Comparison of ENCODE assay signal across 16 mouse cellular contexts in the genomic region with DNA sequence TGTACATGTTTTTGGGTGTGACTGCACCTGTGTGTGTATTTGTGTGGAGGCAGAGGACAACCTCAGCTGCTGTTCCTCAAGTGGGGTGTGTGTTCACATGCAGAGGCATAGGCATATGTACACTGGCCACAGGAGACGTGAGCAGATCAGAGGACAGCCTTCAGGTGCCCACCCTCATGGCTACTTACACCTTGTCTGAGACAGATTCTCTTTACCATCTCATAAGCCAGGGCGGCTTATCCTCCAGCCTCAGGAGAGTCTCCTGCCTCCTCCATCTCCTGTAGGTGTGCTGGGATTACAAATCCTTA. TPM values are rescaled to one million over a fixed set of nuclear protein-coding genes. Genes with fewer than 3 reads are reported as not detected.
A peak's percentile ranks its signal among the peaks of the same experiment; 100 is the strongest.
DNase-seq lines count a peak whose midpoint lies in the region; ATAC-seq and TF ChIP-seq lines count a peak whose summit lies in the region.
"Had no signal": no experiment of that assay in that cellular context is flagged by ENCODE, and none has a peak within 500 bp of the region (broad histone marks: within the 10 kb centered on the region; RNA-seq: fewer than 3 reads in every experiment).

No protein-coding gene starts in this region.

- H3K27me3 ChIP-seq in kidney, embryonic 15.5 days, result no peaks in the 10 kb centered on the region
- H3K27me3 ChIP-seq in lung, embryonic 16.5 days (ENCODE audit: control insufficient read depth, insufficient read depth, low read depth, low read length), result no peaks in the 10 kb centered on the region
- no peaks in the 10 kb centered on the region for H3K27me3 ChIP-seq in stomach, embryonic 16.5 days (ENCODE audit: control insufficient read depth, insufficient read depth, low read length)
- H3K27me3 ChIP-seq: embryonic facial prominence, embryonic 15.5 days; heart, embryonic 12.5 days had no signal

- H3K9me3 ChIP-seq in kidney, embryonic 15.5 days (replicated peaks), result no peaks in the 10 kb centered on the region
- H3K9me3 ChIP-seq in lung, embryonic 16.5 days (ENCODE audit: control insufficient read depth, low read length), result no peaks in the 10 kb centered on the region
- no peaks in the 10 kb centered on the region for H3K9me3 ChIP-seq in stomach, embryonic 16.5 days (replicated peaks; ENCODE audit: control insufficient read depth, low read length)
- H3K9me3 ChIP-seq: embryonic facial prominence, embryonic 15.5 days; heart, embryonic 12.5 days had no signal

- 89% methylated on average over 2 of the region's 2 CpGs for WGBS in kidney, embryonic 15.5 days
- 98% methylated on average over 2 of the region's 2 CpGs for WGBS in lung, embryonic 16.5 days
- WGBS in stomach, embryonic 16.5 days, result 93% methylated on average over 2 of the region's 2 CpGs

- no peak for TF ChIP-seq CTCF in gastrocnemius, adult 2 months (IDR thresholded peaks at IDR 0.05)

- no peak overlapping the region for H3K4me2 ChIP-seq in kidney, embryonic 15.5 days
- H3K4me2 ChIP-seq in lung, embryonic 16.5 days (ENCODE audit: low read depth, low read length), result no peak overlapping the region
- H3K4me2 ChIP-seq in stomach, embryonic 16.5 days (ENCODE audit: low read depth, low read length), result no peak overlapping the region

- H3K4me3 ChIP-seq in gastrocnemius, adult 2 months, result no peak overlapping the region
- H3K4me3 ChIP-seq in kidney, embryonic 15.5 days (replicated peaks), result no peak overlapping the region
- no peak overlapping the region for H3K4me3 ChIP-seq in lung, embryonic 16.5 days (ENCODE audit: low read length)
- no peak overlapping the region for H3K4me3 ChIP-seq in stomach, embryonic 16.5 days (replicated peaks; ENCODE audit: low read length)

- no peak overlapping the region for H3K9ac ChIP-seq in kidney, embryonic 15.5 days
- H3K9ac ChIP-seq in lung, embryonic 16.5 days (ENCODE audit: low read length), result no peak overlapping the region
- no peak overlapping the region for H3K9ac ChIP-seq in stomach, embryonic 16.5 days (ENCODE audit: low read length)
- H3K9ac ChIP-seq: embryonic facial prominence, embryonic 15.5 days had no signal

- H3K36me3 ChIP-seq in kidney, embryonic 15.5 days, result peaks cover 32% of the 10 kb centered on the region
- peaks cover 13% of the 10 kb centered on the region for H3K36me3 ChIP-seq in lung, embryonic 16.5 days (ENCODE audit: control insufficient read depth, insufficient read depth, low read length)
- peaks cover 4% of the 10 kb centered on the region; the same call in 1 of the 2 replicates for H3K36me3 ChIP-seq in stomach, embryonic 16.5 days (ENCODE audit: control insufficient read depth, insufficient read depth, low read length)

- DNase-seq in gastrocnemius, adult 2 months, result no peak
- no peak for DNase-seq in gastrocnemius, postnatal 25 days
- DNase-seq in kidney, postnatal 14 days, result no peak
- DNase-seq in lung, postnatal 14 days, result no peak
- DNase-seq: adrenal gland, postnatal 25 days; cerebellum, adult 9-10 months; gastrocnemius, postnatal 36 days; kidney, adult 2 months; kidney, postnatal 36 days; lung, adult 18-20 months had no signal

- ATAC-seq in kidney, embryonic 15.5 days (replicated peaks; ENCODE audit: low FRiP score), result no peak
- no peak for ATAC-seq in lung, embryonic 16.5 days (ENCODE audit: low read depth)
- ATAC-seq in stomach, embryonic 16.5 days (ENCODE audit: insufficient read depth, low FRiP score), result no peak
- ATAC-seq: forebrain, embryonic 16.5 days had no signal

- intact Hi-C loops in gastrocnemius, adult 2 months (cut with DNase I), result no loop called here

- H3K27ac ChIP-seq in gastrocnemius, adult 2 months, result peak overlapping the region; percentile 89; the same call in 1 of the 2 replicates
- H3K27ac ChIP-seq in kidney, embryonic 15.5 days, result 0 out of 2 replicates have a peak overlapping the region, but pooled peaks have one; percentile 91
- peak overlapping the region; percentile 75; the same call in 1 of the 2 replicates for H3K27ac ChIP-seq in lung, embryonic 16.5 days (ENCODE audit: low read length)
- H3K27ac ChIP-seq in stomach, embryonic 16.5 days (ENCODE audit: low read length), result 0 out of 2 replicates have a peak overlapping the region, but pooled peaks have one; percentile 92

- peaks cover 19% of the 10 kb centered on the region for H3K4me1 ChIP-seq in kidney, embryonic 15.5 days
- peaks cover 12% of the 10 kb centered on the region for H3K4me1 ChIP-seq in lung, embryonic 16.5 days (replicated peaks; ENCODE audit: control insufficient read depth, insufficient read depth, low read length)
- peaks cover 10% of the 10 kb centered on the region; the same call in 1 of the 2 replicates for H3K4me1 ChIP-seq in stomach, embryonic 16.5 days (ENCODE audit: control insufficient read depth, insufficient read depth, low read length)

RNA-seq across cellular contexts. Expression of a gene that starts 1.1 kb away (rescaled TPM):
- total RNA-seq in gastrocnemius, adult 2 months (2021), result 1 to 10 TPM; 3.7 to 5.0 TPM
- total RNA-seq in gastrocnemius, postnatal 25 days (2021), result 1 to 10 TPM; 2.5 to 4.0 TPM
- polyA plus RNA-seq in kidney, embryonic 15.5 days (2015; fragmentation: Nextera tagmentation; extraction: Ambion mirVana), result 10.2 and 12.9 TPM in 2 replicates
- 10.0 and 10.3 TPM in 2 replicates for polyA plus RNA-seq in lung, embryonic 16.5 days (2015; fragmentation: Nextera tagmentation; extraction: Ambion mirVana)
- polyA plus RNA-seq in stomach, embryonic 16.5 days (2015; fragmentation: Nextera tagmentation; extraction: Ambion mirVana), result 9.5 and 10.4 TPM in 2 replicates
